Mouse (Mus musculus): ENCODE data around the gene Mboat2. TPM values are rescaled to one million over a fixed set of nuclear protein-coding genes. Genes with fewer than 3 reads are reported as not detected.

Mboat2 gene
- 10 to 100 TPM in 1 of 2 experiments, 1 to 10 TPM in 1; 9.7 to 11.0 TPM for total RNA-seq (2021)

DNA sequence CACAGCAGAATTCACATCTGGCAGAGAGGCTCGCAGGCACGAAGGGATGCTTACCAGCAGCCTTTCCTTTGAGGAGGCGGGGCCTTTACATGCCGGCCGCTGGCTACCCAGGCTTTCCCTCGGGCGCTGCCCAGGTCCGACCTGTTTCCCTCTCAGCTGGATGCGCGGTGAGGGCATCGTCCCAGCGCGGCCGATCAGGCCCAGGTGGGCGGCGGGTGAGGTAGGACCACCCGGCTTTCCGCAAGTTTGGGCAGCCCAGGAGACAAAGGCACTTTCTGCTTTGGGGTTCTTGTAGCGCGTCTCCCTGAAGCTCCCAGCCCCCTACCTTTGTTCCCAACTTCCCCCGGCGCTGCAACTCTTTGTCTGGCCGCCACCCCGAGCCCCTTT is at the start of gene Mboat2:
Gene Mboat2, plus strand, starts transcription at position 114 of the 387 bp plus-strand sequence.
- intact Hi-C loops (cut with DNase I) = loop anchor here (5.0 to 10.0 kb wide), 2 partner anchors 113 to 186 kb away; no protein-coding TSS in a partner anchor
- peak in 1 of 2 experiments; percentile 56 for DNase-seq

DNA sequence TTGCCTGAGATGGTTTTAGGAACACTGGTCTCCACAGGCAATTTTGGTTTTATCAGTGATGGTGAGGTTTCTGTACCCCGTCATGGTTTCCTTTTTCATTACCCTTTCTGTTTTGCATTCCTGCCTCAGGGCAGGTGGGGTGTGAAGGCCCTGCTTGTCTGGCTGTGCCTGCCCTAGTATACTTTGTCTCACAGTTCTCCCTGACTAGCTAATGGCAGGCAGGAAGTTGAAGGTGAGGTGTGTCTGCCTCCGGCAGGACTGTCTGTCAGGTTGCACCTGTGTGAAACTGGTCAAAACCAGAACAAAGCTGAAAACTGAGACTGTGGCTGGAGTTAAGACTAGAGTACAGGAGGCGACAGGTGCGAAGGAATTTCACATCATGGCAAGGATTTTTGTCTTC is 46.9 kb upstream of the Mboat2 start:
- intact Hi-C loops (cut with DNase I) = no loop called here

DNA sequence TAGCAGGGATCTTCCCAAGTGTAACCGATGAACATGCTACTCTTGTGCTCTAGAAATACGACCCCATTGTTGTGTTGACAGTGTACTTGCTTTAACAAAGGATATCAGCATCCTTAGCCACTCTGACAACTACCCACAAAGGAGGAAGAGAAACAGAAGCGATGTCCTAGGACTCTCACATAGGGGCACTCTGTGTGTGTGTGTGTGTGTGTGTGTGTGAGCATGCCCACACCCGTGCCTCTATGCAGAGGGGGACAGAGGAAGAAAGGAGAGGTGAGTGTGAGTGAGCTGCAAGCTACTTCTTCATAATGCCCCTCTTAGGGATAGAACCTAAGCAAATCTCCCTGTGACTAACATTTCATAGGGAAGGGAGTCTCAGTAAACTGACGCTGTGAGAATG is 44.8 kb upstream of the Mboat2 start:
- DNase-seq = no peak
- intact Hi-C loops (cut with DNase I) = no loop called here

More for the DNA sequence above, 46.9 kb upstream of the Mboat2 start:
- no peak for DNase-seq

DNA sequence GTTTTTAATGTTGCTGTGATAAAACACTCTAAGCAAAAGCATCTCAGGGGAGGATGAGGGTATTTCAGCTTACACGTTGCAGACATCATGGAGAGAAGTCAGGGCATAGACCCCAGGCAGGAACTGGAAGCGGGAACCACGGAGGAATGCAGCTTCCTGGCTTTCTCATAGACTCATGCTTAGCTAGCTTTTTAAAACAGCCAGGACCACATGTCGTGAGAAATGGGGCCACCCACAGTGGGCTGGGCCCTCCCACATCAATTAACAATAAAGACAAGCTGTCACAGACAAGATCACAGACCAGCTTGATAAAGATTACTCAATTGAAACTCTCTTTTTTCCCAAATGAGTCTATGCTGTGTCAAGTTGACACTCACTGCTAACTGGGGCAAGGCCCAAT is 44.4 kb upstream of the Mboat2 start:
- intact Hi-C loops (cut with DNase I) = no loop called here
- no peak for DNase-seq

DNA sequence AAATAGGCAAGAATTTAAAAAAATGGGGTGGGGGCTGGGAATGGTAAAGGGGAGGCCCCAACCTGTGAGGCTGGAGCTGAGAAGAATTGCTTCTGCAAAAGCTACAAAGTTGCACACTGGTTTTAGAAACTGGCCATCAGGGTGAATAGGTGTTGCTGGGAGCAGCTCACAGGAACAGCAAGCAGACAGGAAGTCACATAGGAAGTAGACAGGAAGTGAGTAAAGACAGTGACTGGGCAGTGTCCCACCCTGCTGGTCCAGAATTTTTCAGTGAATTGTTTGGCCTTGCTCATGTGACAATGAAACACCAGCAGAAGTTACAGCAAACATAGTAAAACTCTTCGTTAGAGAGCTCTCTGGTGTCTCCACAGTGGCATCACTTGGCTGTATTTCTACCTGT is 41.0 kb upstream of the Mboat2 start:
- DNase-seq = no peak
- intact Hi-C loops (cut with DNase I) = no loop called here

DNA sequence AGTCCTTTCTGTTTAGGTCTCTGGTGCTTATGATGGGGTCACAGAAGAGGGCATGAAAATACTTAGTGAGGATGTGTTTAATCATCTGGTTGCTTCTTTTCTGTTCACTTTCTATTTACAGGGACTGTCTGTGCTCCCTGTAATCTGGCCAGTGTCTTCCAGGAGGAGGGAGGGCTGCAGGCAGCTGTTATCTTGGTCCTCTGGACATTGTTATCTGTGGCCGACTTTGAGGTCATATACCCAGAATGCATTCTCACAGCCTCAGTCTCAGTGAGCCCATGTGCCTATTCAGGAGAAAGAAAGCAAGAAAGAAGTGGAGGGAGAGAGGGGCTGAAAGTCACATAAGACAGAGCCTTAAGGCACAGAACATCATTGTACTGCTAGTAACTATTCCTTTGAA is 19.4 kb upstream of the Mboat2 start:
- DNase-seq = no peak
- intact Hi-C loops (cut with DNase I) = loop anchor here (5.0 kb wide), 1 partner anchor 49 kb away; no protein-coding TSS in a partner anchor

DNA sequence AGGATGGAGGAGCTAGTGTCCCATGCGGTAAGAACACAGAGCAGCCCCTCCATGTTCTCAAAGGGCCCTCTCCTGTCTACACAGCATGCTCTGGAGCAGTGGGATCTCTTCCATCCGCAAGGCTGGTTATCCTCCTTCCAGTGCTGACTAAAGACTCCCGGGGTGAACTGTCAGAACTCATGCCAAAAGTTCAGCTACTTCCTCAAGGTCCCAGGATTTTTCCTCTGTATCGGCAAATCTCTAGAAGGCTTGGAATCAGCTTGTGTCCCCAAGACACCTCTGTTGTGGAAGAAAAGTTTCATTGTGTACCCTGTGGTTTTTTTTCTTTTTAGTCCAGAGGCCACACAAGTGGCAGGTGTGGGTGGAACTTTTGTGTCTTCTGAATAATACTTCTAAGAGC is 18.8 kb upstream of the Mboat2 start:
- DNase-seq = no peak
- intact Hi-C loops (cut with DNase I) = loop anchor here (5.0 kb wide), 1 partner anchor 50 kb away; no protein-coding TSS in a partner anchor

DNA sequence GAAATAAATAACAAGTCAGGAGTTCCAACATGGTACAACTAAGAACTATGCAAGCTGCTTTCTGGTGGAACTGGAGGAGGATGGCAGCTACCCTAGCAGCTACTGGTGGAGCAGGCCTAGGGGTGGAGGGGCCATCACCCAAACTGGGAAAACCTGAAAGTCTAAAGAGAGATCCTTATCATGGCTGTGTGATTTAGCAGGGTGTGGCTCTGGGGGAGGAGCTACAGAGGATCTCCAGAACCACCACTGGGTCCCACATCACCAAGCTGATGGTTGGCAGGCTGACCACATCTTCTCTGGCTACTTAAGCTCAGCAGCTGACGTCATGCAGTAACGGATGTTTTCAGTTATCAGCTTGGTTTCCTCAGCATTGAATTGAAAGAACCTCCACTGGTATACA is 7.8 kb upstream of the Mboat2 start:
- intact Hi-C loops (cut with DNase I) = no loop called here
- DNase-seq = no peak

DNA sequence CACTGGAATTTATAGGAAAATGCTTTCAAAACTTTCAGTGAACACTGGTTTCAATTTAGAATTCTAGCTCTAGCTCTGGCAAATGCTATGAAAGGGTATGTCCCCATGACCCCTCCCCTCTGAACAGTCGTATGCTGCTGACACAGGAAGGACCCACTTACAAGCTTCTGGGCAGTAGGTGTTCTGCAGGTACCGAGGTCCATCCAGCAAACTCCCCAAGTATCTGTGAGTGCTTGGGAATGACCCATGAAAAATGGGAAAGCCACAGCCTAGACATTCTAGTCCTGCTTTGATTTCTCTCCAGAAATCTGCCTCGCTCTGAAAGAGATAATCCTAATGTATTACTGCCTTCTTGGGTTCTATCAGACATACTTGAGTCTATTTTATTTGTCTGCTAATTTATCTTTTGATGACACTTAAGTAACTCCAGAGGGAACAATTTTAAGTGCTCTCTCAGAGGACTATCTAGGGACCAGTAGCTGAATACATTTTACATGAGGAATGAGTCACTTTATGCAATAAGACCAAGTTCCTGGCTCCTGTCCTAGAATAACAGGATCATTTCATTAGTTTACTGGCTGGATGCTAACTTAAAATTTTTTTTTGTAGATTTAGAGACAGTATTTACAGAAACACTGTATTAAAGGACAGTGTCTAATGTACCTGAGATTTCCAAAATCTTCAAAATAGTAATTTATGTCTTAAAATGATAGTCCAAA is 6.9 kb upstream of the Mboat2 start:
- intact Hi-C loops (cut with DNase I) = no loop called here
- DNase-seq = no peak

DNA sequence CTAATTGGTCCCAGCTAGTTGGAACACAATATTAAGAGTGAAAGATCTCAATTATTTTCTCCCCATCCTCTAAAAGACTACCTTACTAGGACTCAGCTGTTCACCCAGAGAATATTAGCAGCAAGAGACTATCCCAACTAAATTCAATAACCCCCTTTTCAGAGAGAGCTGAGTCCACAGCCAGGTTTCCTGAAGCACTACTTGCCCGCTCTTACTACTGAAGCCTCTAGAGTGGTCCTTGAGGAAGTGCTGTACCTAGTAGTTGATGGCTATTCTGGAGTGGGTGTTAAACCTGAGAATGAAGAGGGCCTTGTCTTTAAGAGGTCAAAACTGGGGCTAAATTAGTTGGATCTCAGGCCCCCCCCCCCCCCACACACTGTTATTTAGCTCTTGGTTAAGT is 593 bp upstream of the Mboat2 start:
- intact Hi-C loops (cut with DNase I) = loop anchor here (5.0 to 10.0 kb wide), 2 partner anchors 113 to 185 kb away; no protein-coding TSS in a partner anchor
- DNase-seq = no peak

DNA sequence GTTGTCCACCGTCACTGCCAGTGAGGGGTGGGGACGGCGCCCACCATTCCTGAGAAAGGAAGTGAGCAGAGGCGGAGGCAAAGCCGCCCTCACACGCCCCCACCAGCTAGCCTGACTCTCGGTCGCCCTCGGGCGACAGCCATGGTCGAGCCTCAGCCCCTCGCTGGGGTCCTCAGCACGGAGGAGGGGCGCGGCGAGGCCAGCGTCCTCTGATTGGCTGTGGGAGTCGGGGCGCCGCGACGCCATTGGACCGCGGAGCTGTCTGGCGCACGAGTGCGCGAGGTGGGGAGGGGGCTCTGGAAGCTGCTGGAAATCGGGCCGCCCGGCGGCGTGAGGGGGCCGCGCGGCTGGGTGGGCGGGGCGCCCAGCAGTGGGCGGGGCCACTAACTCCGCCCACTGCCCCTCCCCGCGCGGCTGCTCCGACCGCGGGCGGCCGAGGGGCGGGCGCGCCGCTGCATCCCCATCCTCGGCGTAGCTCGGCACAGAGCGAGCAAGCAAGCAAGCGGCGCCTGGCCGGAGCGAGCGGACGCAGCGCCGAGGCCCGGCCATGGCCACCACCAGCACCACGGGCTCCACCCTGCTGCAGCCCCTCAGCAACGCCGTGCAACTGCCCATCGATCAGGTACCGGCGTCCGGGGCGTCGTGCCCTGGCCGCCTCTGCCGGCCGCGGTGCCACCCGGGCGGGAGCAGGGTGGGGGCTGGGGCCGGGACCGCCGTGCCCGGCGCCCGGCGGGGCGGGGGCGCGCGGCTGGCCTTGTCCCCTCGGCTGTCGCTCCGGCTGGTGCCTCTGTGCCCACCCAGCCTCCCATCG is 679 bp downstream of the Mboat2 start:
- intact Hi-C loops (cut with DNase I) = loop anchor here (5.0 to 10.0 kb wide), 2 partner anchors 114 to 187 kb away; no protein-coding TSS in a partner anchor
- DNase-seq = peak; percentile 76 to 83

DNA sequence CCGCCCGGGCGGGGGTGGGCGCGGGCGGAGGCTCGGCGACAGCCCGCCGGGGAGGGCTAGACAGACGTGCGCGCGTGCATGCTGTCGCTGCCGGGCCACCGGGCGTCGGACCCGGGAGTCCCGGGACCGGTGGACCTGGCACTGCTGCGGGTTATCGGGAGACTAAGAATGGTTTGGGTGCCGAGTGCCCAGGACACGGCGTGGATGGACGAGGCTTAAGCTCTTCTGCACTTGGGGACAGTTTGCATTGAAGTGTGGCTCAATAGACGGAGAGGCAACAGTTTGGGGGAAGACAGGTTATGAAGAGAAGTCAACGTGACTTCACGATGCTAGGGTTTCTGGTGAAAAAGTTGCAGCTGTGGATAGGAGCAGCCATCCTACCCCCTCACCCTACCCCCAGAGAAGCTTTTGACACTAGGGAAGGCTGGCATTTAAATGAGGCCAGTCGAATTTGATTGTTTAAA is 1.3 kb downstream of the Mboat2 start:
- peak in 1 of 2 experiments; percentile 16 for DNase-seq
- intact Hi-C loops (cut with DNase I) = loop anchor here (2.0 to 10.0 kb wide), 3 partner anchors 115 to 187 kb away; no protein-coding TSS in a partner anchor

DNA sequence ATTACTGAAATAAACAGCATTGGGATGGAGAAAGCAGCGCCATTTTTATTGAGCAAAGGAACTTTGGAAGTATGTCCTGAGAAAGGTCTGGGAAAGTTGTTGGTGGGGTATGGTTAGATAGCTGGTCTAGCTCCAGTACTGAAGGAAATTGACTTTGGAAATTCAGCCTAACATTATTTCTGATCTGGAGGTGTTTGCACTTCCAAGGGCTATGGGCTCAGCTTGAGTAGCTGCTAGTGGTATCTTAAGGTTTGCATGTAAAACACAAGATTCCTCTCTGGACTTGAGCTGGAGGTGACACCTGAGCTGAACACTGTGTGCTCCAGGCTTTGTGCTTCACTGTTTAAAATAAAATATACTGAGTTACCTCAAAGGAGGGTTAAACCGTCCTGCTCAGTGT is 1.8 kb downstream of the Mboat2 start:
- intact Hi-C loops (cut with DNase I) = loop anchor here (2.0 to 10.0 kb wide), 3 partner anchors 115 to 188 kb away; no protein-coding TSS in a partner anchor
- DNase-seq = no peak

DNA sequence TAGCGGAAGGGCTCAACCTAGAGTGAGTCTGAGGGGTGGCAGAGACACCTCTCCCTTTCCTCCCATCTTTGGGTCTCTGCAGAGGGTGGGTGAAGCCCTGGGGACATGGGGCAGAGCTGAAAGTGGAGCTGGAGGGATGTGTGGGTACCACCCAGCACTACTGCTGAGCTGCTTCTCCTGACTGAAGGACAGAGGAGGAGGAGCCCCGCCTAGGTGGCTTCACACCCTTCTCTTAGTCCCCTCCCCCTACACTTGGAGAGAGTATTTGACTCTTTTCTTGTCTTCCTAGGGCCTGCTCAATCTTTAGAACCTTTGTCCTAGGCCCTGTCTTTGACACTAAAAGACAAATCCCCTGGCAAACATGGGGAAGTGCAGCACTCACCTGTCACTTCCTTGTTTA is 7.3 kb downstream of the Mboat2 start:
- DNase-seq = no peak
- intact Hi-C loops (cut with DNase I) = loop anchor here (10.0 kb wide), 1 partner anchor 193 kb away; no protein-coding TSS in a partner anchor

DNA sequence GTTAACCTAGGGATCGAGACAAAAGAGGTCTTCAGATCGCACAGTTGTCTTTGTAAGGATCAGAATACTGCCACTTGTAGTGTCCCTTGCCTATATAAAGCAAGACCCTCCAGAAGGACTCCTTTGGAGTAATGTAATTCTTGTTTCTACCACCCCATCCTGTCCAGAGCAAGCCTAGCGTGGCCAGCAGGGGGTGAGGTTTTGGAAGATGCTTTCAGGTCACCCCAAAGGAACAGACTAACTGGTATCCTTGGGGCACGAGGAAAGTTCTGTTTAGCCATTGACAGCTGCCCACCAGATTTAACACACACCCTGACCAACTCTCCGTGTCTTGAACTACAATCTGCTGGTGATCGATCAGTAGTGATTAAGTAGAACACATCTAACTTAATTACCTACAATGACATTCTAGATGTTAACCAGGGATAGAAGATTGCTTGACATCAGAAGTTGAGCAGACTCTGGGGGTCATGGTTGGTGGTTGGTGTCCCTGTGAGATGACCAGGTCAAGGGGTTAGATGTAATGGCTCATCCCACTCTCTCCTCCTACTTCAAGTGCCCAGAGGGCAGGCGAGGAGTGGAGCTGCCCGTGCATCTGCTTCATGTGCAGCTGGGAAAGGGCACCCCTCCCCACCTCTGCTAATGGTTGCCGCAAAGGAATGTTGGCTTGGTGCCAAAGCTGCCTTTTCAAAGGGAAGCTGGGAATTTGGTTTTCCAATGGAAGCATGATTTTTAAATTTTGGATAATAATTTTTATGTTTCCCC is 10.6 kb downstream of the Mboat2 start:
- intact Hi-C loops (cut with DNase I) = no loop called here
- DNase-seq = no peak

DNA sequence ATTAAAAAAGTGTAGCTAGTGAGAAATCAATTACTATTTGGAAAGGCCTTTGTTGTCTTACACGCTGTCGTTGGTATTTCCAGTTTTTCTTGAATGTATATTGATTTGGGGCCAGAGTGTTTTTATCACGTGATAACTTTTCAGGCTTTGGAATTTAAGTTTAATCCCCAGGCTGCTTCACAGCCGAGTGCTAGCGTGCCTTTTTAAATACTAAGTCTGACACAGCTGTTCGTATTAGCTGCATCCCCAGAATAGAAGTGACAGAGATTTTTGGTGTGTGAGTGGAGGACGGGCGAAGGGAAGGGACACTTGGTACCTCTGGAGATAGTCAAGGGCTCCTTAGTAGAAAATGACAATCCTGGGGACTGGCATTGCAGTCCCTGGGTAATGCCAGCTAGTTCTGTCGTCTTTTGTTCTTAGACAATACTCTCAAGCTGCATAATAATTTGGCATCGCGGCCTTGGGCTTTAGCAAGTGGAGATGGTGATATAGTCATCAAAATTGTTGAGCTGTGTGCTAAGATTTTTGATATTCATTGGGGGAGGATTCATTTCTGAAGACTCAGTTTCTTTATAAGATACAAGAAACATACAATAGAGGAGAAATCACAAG is 11.7 kb downstream of the Mboat2 start:
- intact Hi-C loops (cut with DNase I) = no loop called here
- no peak for DNase-seq

DNA sequence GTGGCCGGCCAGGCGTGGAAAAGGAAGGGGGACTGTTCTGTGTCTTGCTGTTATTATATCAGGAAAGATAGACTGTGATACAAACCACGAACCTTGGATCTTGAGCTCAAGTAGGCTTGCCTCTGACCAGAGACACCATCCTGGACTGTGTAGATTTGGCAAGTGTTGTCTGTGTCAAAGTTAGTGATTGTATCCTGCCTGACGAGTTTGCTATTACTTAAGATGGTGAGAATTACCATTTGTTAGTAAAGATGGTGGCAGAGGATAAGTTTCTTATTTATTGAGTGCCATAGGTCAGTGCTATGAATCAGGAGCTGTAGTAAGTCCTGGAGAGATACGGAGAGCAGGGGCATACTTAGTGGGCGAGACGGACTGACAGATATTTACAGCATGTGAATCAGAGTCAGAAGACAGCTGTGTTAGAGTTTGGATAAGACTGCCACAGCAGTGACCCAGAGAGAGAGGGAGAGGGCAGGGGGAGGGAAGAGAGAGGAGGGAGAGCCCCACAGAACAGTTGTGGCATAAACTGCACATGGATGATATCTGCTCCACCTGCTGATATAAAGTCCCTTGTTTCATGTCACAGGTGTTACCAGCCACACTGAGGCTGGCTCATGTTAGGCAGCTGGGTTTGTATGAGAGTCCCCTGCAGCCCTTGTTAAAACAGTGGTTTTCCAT is 12.9 kb downstream of the Mboat2 start:
- intact Hi-C loops (cut with DNase I) = no loop called here
- DNase-seq = no peak

DNA sequence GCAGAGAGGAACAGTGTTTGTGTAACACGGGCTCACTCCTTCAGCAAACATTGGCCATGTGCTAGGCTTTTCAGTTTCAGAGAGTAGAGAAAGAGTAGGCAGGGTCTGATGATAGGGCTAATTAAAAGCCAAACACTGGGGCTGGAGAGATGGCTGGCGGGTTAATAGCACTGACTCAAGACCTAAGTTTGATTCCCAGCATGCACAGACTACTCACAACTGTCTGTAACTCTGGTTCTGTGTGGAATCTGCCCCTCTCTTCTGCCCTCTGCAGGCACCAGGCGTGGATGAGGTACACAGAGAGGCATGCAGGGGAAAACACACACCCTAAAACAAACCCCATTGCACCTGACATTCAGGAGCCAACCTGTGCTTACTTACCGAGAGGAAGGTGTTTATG is 14.7 kb downstream of the Mboat2 start:
- intact Hi-C loops (cut with DNase I) = no loop called here

DNA sequence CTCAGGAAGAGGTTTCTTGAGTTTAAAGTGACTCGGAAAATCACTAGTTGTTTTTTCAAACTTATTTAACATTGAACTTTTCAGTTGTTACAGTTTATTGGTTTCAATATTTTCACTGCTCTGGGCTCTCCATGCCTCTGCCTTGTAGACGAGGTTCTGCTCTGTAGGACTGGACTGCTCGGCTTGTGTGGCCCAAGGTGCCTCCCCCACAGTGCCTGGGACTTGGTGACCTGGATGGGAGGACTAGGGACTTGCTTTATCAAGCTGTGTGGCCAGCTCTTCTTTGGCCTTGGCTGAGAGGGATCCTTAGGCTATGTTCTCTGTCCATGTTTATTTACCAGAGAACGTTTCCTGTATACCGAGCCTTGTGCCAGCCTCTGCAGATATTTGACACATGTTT is 17.4 kb downstream of the Mboat2 start:
- intact Hi-C loops (cut with DNase I) = no loop called here
- no peak for DNase-seq

More for the DNA sequence above, 14.7 kb downstream of the Mboat2 start:
- DNase-seq = no peak

DNA sequence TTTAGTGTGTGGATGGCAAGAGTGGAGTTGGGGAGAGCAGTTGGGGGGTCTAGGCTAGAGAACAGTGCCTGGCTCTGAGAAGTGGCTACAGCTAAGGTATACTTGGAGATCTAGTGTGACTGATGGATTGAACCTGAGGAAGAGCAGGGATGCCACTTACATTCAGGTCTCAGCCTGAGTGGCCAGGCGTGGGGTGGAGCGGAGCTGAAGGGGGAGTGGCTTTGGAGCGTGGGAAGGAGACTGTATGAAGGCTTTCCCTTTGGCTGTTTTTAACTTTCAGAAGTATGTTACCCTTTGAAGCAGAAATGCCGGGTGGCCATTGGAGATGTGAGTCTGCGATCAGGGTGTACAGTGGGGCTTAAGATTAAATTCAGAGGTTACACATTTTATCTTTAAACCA is 26.7 kb downstream of the Mboat2 start:
- no peak for DNase-seq
- intact Hi-C loops (cut with DNase I) = no loop called here

Data from heart, postnatal 36 days (tissue).